Mouse (Mus musculus) heart, postnatal 0 days (tissue): ENCODE data around the gene Il10rb.

Source experiments
- CTCF ChIP-seq: IDR thresholded peaks from 2 replicates; pipeline ENCODE4 v1.5.1; 2016; ENCODE audit warnings: antibody characterized with exemption, control low read depth, low read depth
- EP300 ChIP-seq: IDR thresholded peaks from 2 replicates; pipeline ENCODE4 v1.6.1; 2016; ENCODE audit warnings: antibody characterized with exemption, low read depth

DNA sequence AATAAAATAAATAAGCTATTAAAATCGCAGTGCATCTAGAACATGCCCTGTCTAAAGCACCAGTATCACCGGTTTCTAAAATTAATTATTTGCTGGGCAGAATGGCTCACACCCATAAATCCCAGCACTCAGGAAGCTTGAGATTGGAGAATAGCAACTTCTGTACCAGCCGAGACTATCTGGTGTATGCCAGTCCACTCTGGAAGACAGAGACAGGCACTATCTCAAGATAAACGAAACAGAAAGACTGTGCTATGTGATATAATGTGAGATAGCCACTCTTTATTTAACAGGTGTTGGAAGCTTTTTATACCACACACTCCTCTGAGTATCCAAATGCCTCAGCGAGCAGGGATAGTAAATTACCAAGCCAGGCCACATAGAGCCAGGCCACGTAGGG is 65.5 kb downstream of the Il10rb start:
- TF ChIP-seq CTCF, result no peak
- TF ChIP-seq EP300, result no peak
